Mouse (Mus musculus) megakaryocyte, adult 5-6 weeks (primary cell): Measurements from ENCODE around the gene 2310003L06Rik. TPM values are rescaled to one million over a fixed set of nuclear protein-coding genes. Genes with fewer than 3 reads are reported as not detected.

ENCODE experiments used
- ATAC-seq: 2 replicates; pipeline ENCODE4 v1.8.0; 2016; ENCODE audit warnings: mild to moderate bottlenecking, inconsistent platforms; ENCODE audit not compliant: poor library complexity, severe bottlenecking
- total RNA-seq, 2 experiments: library from RNA; stranded (forward) in 1 of 2; stranded (reverse) in 1 of 2; fragments of 153-499, 151-499 nt in 1 of 2; fragments of 221-1000, 200-1000 nt in 1 of 2; gene quantifications; 2 replicates each; pipeline versions ENCODE4 v1.2.3 to v1.2.4; 2015 to 2017

2310003L06Rik gene
- not detected in 2 replicates for total RNA-seq (2015)
- not detected in 2 replicates for total RNA-seq (2017)

DNA sequence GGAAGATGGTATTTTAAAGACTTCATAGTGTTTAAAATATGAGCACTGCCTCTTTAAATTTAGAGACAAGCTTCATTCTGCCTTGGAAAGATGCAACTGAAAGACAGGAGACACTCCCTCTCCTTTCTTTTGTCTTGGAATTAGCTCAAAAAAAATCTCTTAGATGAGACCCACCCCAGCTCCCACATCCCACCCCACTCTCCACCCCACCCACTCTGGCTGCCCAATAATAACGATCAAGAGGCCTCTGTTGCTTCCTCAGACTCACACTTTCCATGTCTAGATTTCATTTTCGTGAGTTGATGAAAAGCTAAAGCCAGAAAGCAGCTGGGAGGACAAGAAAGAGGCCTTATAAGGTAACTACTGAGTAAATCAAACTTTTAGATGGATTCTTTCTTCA lies at the start of gene 2310003L06Rik, which contains the start of gene Gm28434:
Gene 2310003L06Rik, plus strand, starts transcription at position 259 of the 400 bp plus-strand sequence.
Gene Gm28434, plus strand, starts transcription at position 317 of the 400 bp plus-strand sequence.
- no peak for ATAC-seq

DNA sequence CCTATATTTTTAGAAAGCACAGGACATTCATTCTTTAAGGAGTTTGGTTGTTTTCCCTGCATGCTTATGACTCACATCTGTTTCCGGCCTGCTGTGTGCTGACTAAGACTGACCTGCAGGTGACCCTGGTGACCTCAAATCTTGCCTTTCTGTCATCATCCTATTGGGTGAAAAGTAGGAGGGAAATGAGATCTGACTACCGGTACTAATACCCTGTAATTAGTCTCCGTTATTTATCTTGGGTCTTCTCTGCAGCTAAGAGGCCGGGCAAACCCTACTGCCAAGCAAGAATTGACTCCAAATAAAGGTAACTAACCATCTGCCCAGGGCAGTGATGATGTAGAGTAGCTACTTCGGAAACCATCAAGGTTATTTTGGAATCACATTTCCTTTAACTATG lies 43.9 kb upstream of the 2310003L06Rik start, which contains the start of gene Csn3:
Gene Csn3, plus strand, starts transcription at position 208 of the 400 bp plus-strand sequence.
- no peak for ATAC-seq

DNA sequence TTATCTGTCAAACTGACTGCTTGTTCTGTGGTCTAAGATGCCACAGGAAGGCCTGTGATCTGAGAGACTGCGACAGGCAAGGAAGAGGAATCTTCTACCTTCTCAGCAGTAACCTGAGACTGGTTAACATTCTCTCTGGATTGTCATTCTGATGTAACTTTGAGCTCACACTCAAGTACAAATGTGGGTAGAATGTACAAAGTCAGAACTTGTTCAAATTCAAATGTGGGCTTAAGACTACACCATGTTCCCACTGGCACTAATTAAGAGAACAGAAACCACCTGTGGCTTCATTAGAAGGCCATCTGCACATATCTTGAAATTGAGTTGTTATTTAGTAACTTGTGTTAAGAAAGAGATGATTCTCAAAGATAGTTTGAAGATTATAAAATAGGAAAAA lies 37.7 kb upstream of the 2310003L06Rik start:
- ATAC-seq: no peak

DNA sequence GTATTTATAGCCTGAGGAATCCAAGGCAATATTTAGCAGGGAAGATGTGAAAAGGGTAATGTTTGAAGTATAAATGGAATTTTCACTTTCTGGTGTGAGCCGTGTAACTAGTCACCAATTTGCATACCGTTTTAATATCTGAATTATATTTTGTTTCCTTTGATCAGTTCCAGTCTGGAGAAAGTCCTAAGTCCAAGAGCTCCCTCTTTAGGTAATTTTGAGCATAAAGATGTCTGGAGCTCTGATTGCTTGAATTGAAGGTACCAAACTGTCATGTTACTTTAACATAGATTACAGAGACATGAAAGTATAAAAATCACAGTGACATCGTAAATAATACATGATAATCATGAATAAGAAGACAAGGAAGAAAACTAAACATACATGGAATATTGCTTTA lies 28.5 kb upstream of the 2310003L06Rik start:
- ATAC-seq: no peak

DNA sequence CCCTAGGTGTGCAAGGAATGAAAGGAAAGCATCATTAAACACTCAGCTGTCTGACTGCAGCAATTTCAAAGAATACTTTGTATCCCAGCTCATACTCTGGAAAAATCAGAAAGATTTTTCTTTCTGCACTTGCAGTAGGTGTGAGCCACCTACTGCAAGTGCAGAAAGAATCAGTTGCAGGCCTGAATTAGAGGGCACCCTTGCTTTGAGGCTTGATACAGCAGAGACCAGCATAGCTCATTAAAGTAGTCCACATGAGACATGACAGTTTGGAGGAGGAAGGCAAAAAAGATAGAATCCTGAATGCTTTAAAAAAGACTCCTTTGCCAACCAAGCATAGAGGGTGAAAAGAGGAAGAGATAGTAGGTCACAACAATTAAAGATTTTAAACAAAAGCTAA lies 26.7 kb upstream of the 2310003L06Rik start:
- no peak for ATAC-seq

DNA sequence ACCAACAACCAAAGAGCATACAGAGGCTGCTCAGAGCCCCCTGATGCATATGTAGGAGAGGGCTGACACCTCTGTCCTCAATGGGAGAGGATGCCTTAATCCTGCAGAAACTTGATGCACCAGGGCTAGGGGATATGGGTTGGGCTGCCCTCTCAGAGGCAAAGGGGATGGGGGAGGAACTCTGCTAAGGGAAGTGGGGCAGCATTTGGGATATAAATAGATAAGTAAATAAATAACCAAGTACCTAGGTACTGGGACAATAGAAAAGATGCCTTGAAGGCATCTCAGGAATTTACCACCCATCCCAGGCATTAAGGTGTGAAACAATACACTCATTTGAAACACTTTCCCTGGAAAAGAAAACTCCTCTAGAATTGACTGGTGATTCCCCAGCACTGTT lies 17.4 kb upstream of the 2310003L06Rik start:
- no peak for ATAC-seq

DNA sequence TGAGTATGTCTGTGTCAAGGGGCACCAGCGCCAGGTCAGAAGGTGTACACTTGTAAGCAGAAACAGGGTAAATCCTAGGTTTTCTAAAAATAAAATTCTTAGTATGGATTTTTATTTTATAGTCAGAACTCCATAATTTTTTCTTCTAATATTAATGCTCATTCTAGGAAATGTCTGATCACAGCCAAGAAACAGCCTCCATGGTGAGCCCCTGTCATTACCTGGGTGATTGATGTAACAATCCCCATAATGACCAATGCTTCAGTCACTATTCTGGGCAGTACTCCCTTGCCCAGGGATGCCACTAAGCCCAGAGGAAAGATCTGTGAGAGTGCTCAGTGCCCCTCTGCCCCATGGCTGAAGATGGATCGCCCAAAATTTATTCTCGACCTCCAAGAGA lies 9.9 kb downstream of the 2310003L06Rik start, which contains the start of gene Cabs1:
Gene Cabs1, plus strand, starts transcription at position 301 of the 400 bp plus-strand sequence.
- ATAC-seq: no peak

DNA sequence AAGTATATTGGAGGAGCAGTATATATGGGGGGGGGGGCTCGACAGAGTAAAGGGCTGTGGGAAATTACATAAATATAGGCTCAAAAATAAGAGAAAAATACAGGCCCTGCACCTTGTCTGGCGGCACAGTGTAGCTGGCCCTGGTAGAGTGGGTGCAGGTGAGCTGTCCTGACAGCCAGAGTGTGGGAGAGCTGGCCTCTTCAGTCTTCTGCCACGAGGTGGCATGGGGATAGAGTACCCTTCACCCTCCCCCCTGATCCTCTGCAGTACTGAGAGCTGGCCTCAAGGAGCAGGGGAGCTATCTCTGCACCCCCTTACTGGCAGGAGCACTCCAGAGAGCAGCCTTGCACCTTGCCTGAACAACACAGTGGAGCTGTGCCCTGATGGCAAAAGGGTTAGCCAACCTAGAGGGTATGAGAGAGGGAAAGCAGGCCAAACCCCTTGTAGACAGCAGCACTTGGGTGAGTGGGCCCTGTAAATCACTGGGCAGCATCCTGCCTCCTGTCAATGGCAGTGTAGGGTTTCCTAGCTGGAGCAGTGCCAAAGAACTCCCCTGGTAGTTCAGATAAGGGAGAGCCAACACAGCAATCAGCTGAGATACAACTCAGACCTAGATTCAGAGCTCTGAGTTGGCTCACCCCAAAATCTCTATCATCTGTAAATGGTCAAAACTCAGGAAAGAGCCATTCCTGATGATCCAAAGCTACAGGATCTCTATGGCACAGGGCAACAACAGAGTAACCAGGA lies 13.4 kb downstream of the 2310003L06Rik start:
- ATAC-seq: peak; percentile 21; the same call in 1 of the 2 replicates

DNA sequence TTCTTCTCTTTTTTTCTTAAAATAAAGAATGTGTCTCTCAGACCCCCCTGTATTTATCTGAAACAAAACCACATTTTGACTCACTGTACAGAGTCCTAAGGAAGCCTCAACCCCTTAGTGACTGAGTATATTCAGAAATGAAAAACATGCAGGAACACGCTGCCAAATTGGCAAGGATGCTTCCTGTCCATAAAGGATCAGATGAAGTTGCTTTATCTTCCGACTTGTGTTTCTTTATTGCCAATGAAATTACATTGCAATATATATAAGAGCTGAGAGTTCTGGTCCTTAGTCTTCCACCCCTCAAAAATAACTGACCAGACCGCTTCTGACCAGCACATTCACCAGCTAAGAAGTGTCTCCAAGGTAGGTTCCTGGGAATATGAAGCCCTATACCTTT lies 33.0 kb downstream of the 2310003L06Rik start, which contains the start of gene Smr3a:
Gene Smr3a, plus strand, starts transcription at position 301 of the 400 bp plus-strand sequence.
- ATAC-seq: no peak

DNA sequence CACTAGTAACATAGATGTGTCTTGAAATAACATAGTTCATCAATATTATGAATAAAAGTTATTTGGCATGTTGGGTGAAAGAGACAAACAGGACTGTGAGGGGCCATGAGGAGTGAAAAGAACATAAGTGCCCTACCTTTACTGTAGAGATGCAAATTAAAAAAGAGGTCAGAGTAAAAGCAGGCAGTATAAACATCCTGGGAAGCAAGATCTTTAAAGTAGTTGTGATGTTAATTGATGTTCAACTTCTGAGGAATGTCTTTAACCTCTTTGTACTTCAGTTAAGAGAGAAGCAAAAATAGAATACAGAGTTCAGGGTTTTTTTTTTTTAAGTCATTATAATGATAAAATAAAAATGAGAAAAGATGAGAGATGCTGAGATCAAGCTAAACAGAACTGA lies 36.0 kb downstream of the 2310003L06Rik start:
- no peak for ATAC-seq

Other genes with a start within 250 kb of the 2310003L06Rik start
- gene Csn1s2a, start 194.9 kb upstream of the 2310003L06Rik start, total RNA-seq (2015): not detected in 2 replicates
- not detected in 2 replicates for gene Csn1s2a, start 194.9 kb upstream of the 2310003L06Rik start, total RNA-seq (2017)
- not detected in 2 replicates for gene Csn1s2b, start 161.4 kb upstream of the 2310003L06Rik start, total RNA-seq (2015)
- not detected in 2 replicates for gene Csn1s2b, start 161.4 kb upstream of the 2310003L06Rik start, total RNA-seq (2017)
- gene Prr27, start 143.8 kb upstream of the 2310003L06Rik start, total RNA-seq (2015): not detected in 2 replicates
- not detected in 2 replicates for gene Prr27, start 143.8 kb upstream of the 2310003L06Rik start, total RNA-seq (2017)
- gene Odam, start 84.4 kb upstream of the 2310003L06Rik start, total RNA-seq (2015): not detected in 2 replicates
- not detected in 2 replicates for gene Odam, start 84.4 kb upstream of the 2310003L06Rik start, total RNA-seq (2017)
- gene Csn3, start 43.9 kb upstream of the 2310003L06Rik start, total RNA-seq (2015): not detected in 2 replicates
- gene Csn3, start 43.9 kb upstream of the 2310003L06Rik start, total RNA-seq (2017): not detected in 2 replicates
- not detected in 2 replicates for gene Gm28434, start 58 bp downstream of the 2310003L06Rik start, total RNA-seq (2015)
- not detected in 2 replicates for gene Gm28434, start 58 bp downstream of the 2310003L06Rik start, total RNA-seq (2017)
- not detected in 2 replicates for gene Cabs1, start 10.0 kb downstream of the 2310003L06Rik start, total RNA-seq (2015)
- not detected in 2 replicates for gene Cabs1, start 10.0 kb downstream of the 2310003L06Rik start, total RNA-seq (2017)
- gene Smr3a, start 33.1 kb downstream of the 2310003L06Rik start, total RNA-seq (2015): not detected in 2 replicates
- gene Smr3a, start 33.1 kb downstream of the 2310003L06Rik start, total RNA-seq (2017): not detected in 2 replicates
- gene Smr2, start 117.1 kb downstream of the 2310003L06Rik start, total RNA-seq (2015): not detected in 2 replicates
- gene Smr2, start 117.1 kb downstream of the 2310003L06Rik start, total RNA-seq (2017): not detected in 2 replicates
- not detected in 2 replicates for gene Gm11116, start 142.1 kb downstream of the 2310003L06Rik start, total RNA-seq (2015)
- gene Gm11116, start 142.1 kb downstream of the 2310003L06Rik start, total RNA-seq (2017): not detected in 2 replicates
- not detected in 2 replicates for gene Gm11115, start 184.6 kb downstream of the 2310003L06Rik start, total RNA-seq (2015)
- gene Gm11115, start 184.6 kb downstream of the 2310003L06Rik start, total RNA-seq (2017): not detected in 2 replicates